6 mouse cellular contexts compared by ENCODE assay signal in genomic region chr15:79910812-79911211, GRCm38 (mm10). TPM values are rescaled to one million over a fixed set of nuclear protein-coding genes. Genes with fewer than 3 reads are reported as not detected.
DNase-seq lines count a peak whose midpoint lies in the region; ATAC-seq and TF ChIP-seq lines count a peak whose summit lies in the region.
"Not testable (repeated sequence)": the region's sequence is repeated elsewhere in the genome, so short reads cannot be mapped to it uniquely, and the experiment has no call there.

No protein-coding gene starts in this region.

- H3K4me1 ChIP-seq in E14TG2a.4 (replicated peaks; ENCODE audit: low read depth, low read length): peaks cover 79% of the 10 kb centered on the region
- not testable (repeated sequence) for H3K4me1 ChIP-seq in heart, adult 2 months (ENCODE audit: control insufficient read depth, insufficient read depth, low read length); intestine, postnatal 0 days (replicated peaks; ENCODE audit: control insufficient read depth, insufficient read depth, low read length); lung, embryonic 14.5 days (ENCODE audit: insufficient read depth); spleen, adult 2 months (ENCODE audit: control insufficient read depth, insufficient read depth, insufficient read length)

- intact Hi-C loops in heart, adult 2 months (cut with DNase I): loop anchor here (2.0 kb wide), 1 partner anchor 20 kb away; the partner anchor contains the start of gene Apobec3
- intact Hi-C loops in left cerebral cortex, adult 2 months (cut with DNase I): loop anchor here (1.0 to 5.0 kb wide), 2 partner anchors 79 to 159 kb away; no protein-coding TSS in a partner anchor

- H3K27me3 ChIP-seq in E14TG2a.4 (ENCODE audit: insufficient read depth, low read length); heart, adult 2 months (ENCODE audit: control insufficient read depth, insufficient read depth, low read length); intestine, postnatal 0 days (replicated peaks; ENCODE audit: control insufficient read depth, insufficient read depth, low read length); lung, embryonic 14.5 days (ENCODE audit: insufficient read depth, low read length); spleen, adult 2 months (ENCODE audit: control insufficient read depth, insufficient read depth, low read length): not testable (repeated sequence)

- H3K27ac ChIP-seq in heart, adult 2 months; intestine, postnatal 0 days (ENCODE audit: low read depth, low read length); left cerebral cortex, adult 2 months; lung, embryonic 14.5 days (ENCODE audit: low read depth): not testable (repeated sequence)
- H3K27ac ChIP-seq in spleen, adult 2 months (ENCODE audit: insufficient read depth, low read length): peak overlapping the region; percentile 28; the same call in 1 of the 2 replicates

- not testable (repeated sequence) for ATAC-seq in intestine, postnatal 0 days; lung, embryonic 14.5 days (ENCODE audit: insufficient read depth)

- H3K9ac ChIP-seq in heart, adult 2 months (ENCODE audit: low read depth, low read length); intestine, postnatal 0 days (ENCODE audit: low read depth, low read length); lung, embryonic 14.5 days: not testable (repeated sequence)

- 81% methylated on average over 1 of the region's 1 CpGs for WGBS in heart, adult 2 months
- WGBS in intestine, postnatal 0 days: 65% methylated on average over 1 of the region's 1 CpGs
- WGBS in lung, embryonic 14.5 days: 63% methylated on average over 1 of the region's 1 CpGs
- 79% methylated on average over 1 of the region's 1 CpGs for WGBS in spleen, adult 2 months

- H3K4me2 ChIP-seq in intestine, postnatal 0 days (replicated peaks; ENCODE audit: low read depth); lung, embryonic 14.5 days: not testable (repeated sequence)

- not testable (repeated sequence) for H3K4me3 ChIP-seq in E14TG2a.4 (replicated peaks; ENCODE audit: low read length); heart, adult 2 months; intestine, postnatal 0 days (ENCODE audit: low read depth, low read length); left cerebral cortex, adult 2 months; lung, embryonic 14.5 days (ENCODE audit: low read depth, low read length); spleen, adult 2 months (ENCODE audit: extremely low read depth, insufficient read depth, insufficient read length)

- H3K9me3 ChIP-seq in E14TG2a.4 (ENCODE audit: low read length); intestine, postnatal 0 days (ENCODE audit: control insufficient read depth); lung, embryonic 14.5 days (ENCODE audit: low read depth, low read length): not testable (repeated sequence)

- not testable (repeated sequence) for H3K79me2 ChIP-seq in heart, adult 2 months (replicated peaks; ENCODE audit: control insufficient read depth, insufficient read depth, low read length)

- TF ChIP-seq CTCF in E14TG2a.4 (conservative IDR thresholded peaks at IDR 0.05; ENCODE audit: low read length): peak; percentile 15
- TF ChIP-seq CTCF in heart, adult 2 months (IDR thresholded peaks at IDR 0.05): peak; percentile 55
- 0 out of 2 replicates have a peak, but pooled peaks have one; percentile 27 for TF ChIP-seq CTCF in intestine, postnatal 0 days (IDR thresholded peaks at IDR 0.05; ENCODE audit: low read depth)
- TF ChIP-seq CTCF in left cerebral cortex, adult 2 months (IDR thresholded peaks at IDR 0.05): peak; percentile 34
- TF ChIP-seq CTCF in lung, embryonic 14.5 days (IDR thresholded peaks at IDR 0.05; ENCODE audit: low read depth): peak; percentile 27; the same call in 1 of the 2 replicates
- not testable (repeated sequence) for TF ChIP-seq CTCF in spleen, adult 2 months (IDR thresholded peaks at IDR 0.05; ENCODE audit: extremely low read depth, insufficient read depth, insufficient read length, insufficient replicate concordance)

- H3K36me3 ChIP-seq in E14TG2a.4 (ENCODE audit: insufficient read depth, low read length): peaks cover 73% of the 10 kb centered on the region
- H3K36me3 ChIP-seq in heart, adult 2 months (ENCODE audit: control insufficient read depth, insufficient read depth, low read length); intestine, postnatal 0 days (ENCODE audit: control insufficient read depth, insufficient read depth); lung, embryonic 14.5 days (ENCODE audit: insufficient read depth): not testable (repeated sequence)
- H3K36me3 ChIP-seq in spleen, adult 2 months (ENCODE audit: control insufficient read depth, insufficient read depth, low read length): peaks cover 32% of the 10 kb centered on the region

- TF ChIP-seq POLR2A in heart, adult 2 months (IDR thresholded peaks at IDR 0.05; ENCODE audit: insufficient read depth, low read depth, low read length); spleen, adult 2 months (IDR thresholded peaks at IDR 0.05; ENCODE audit: low read depth, low read length): not testable (repeated sequence)

- DNase-seq in heart, adult 2 months; left cerebral cortex, adult 2 months (ENCODE audit: extremely low spot score in 1 of 2, low spot score in 2 of 2); lung, embryonic 14.5 days; spleen, adult 2 months (ENCODE audit: low read depth in 1 of 2, low spot score in 2 of 2): not testable (repeated sequence)

- TF ChIP-seq EP300 in heart, adult 2 months (IDR thresholded peaks at IDR 0.05; ENCODE audit: insufficient read depth, low read depth, low read length): not testable (repeated sequence)

RNA-seq across cellular contexts. Expression of gene Apobec3, which starts 19.4 kb away (rescaled TPM):
- total RNA-seq in heart, adult 2 months (2021): 1 to 10 TPM; 6.8 to 7.1 TPM
- 13.9 and 16.3 TPM in 2 replicates for polyA plus RNA-seq in heart, adult 2 months (2012; rRNA removed)
- 5.1 and 6.4 TPM in 2 replicates for polyA plus RNA-seq in intestine, postnatal 0 days (2015; fragmentation: Nextera tagmentation; extraction: Ambion mirVana)
- 1 to 10 TPM; 5.1 to 6.1 TPM for total RNA-seq in left cerebral cortex, adult 2 months (2021)
- 19.8 and 23.2 TPM in 2 replicates for polyA plus RNA-seq in lung, embryonic 14.5 days (2014; fragmentation: Nextera tagmentation; extraction: Ambion mirVana)
- polyA plus RNA-seq in spleen, adult 2 months (2012; rRNA removed): 99.9 and 104 TPM in 2 replicates
